Mouse (Mus musculus): ENCODE data around the gene Ifitm2.

- TF ChIP-seq CHD2 (IDR thresholded peaks at IDR 0.05; ENCODE audit: low read depth, low read length): no peak
- no peak for TF ChIP-seq HCFC1 (IDR thresholded peaks at IDR 0.05; ENCODE audit: borderline replicate concordance, insufficient read depth, low read length)
Measured at GRCm38 (mm10) chr7:140946311-140946710, 9.5 kb downstream of the Ifitm2 start.
